Mouse (Mus musculus): ENCODE data around the gene Carns1.

GRCm38 (mm10) chr19:4203604-4204326 lies 28.5 kb upstream of the Carns1 start:
- no peak for TF ChIP-seq CTCF (IDR thresholded peaks at IDR 0.05; ENCODE audit: low read depth)
- TF ChIP-seq EP300 (IDR thresholded peaks at IDR 0.05; ENCODE audit: low read depth): no peak
